Mouse (Mus musculus) left cerebral cortex, postnatal 25 days (tissue): ENCODE results near the gene Ppp1r37. TPM values are rescaled to one million over a fixed set of nuclear protein-coding genes. Genes with fewer than 3 reads are reported as not detected.
A peak's percentile ranks its signal among the peaks of the same experiment; 100 is the strongest.

Experiments used
- DNase-seq, 2 experiments: peaks; one replicate each; pipeline ENCODE4 v3.0.0; 2022; ENCODE audit warnings: low spot score in 2 of 2, mixed read lengths in 1 of 2
- intact Hi-C: fragments of 180-260 bp; cut with DNase I; formaldehyde crosslinking; loops from one replicate; pipeline ENCODE4 v1.15.1; 2025
- total RNA-seq, 2 experiments: library from RNA; stranded (reverse); gene quantifications; 2 replicates each; pipeline ENCODE4 v1.2.3; 2021

The Ppp1r37 gene
- total RNA-seq, 2 experiments from 2014 or later: 122 TPM

- peak; percentile 96 to 97 for DNase-seq
- intact Hi-C loops: loop anchor here (2.0 kb wide), 1 partner anchor 52 kb away; no protein-coding TSS in a partner anchor
Measured at GRCm38 (mm10) chr7:19508150-19508923, 54.5 kb downstream of the Ppp1r37 start, which contains the start of the genes Bloc1s3 and Trappc6a. Gene Bloc1s3, minus strand, starts transcription at chr7:19508367. Gene Trappc6a, plus strand, starts transcription at chr7:19508395.

DNA sequence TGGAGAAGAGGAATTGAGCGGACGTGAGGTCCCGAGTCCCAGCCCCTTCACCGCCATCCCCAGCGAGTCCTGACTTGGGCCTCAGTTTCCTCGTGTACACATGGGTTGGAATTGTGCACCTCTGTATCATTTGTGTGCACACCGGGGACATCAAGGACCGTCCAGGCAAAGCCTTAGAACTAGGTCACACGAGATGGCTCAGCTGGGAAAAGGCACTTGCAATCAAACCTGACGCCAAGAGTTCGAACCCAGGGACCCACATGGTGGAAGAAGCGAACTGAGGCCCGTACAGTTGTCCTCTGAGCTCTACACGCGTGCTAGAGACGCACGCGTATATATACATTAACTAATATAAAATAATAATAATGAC is 55.3 kb downstream of the Ppp1r37 start:
- no peak for DNase-seq
- intact Hi-C loops: no loop called here

GRCm38 (mm10) chr7:19506969-19507611 is 55.8 kb downstream of the Ppp1r37 start:
- DNase-seq: peak in 1 of 2 experiments; percentile 57
- intact Hi-C loops: loop anchor here (1.0 kb wide), 1 partner anchor 66 kb away; no protein-coding TSS in a partner anchor

- intact Hi-C loops: loop anchor here (1.0 kb wide), 1 partner anchor 67 kb away; no protein-coding TSS in a partner anchor
- no peak for DNase-seq
Measured at GRCm38 (mm10) chr7:19506326-19506725, 56.5 kb downstream of the Ppp1r37 start.

GRCm38 (mm10) chr7:19503481-19504068 is 59.3 kb downstream of the Ppp1r37 start:
- DNase-seq: no peak
- intact Hi-C loops: no loop called here

- intact Hi-C loops: no loop called here
- no peak for DNase-seq
Measured at GRCm38 (mm10) chr7:19501658-19502057, 61.2 kb downstream of the Ppp1r37 start.

DNA sequence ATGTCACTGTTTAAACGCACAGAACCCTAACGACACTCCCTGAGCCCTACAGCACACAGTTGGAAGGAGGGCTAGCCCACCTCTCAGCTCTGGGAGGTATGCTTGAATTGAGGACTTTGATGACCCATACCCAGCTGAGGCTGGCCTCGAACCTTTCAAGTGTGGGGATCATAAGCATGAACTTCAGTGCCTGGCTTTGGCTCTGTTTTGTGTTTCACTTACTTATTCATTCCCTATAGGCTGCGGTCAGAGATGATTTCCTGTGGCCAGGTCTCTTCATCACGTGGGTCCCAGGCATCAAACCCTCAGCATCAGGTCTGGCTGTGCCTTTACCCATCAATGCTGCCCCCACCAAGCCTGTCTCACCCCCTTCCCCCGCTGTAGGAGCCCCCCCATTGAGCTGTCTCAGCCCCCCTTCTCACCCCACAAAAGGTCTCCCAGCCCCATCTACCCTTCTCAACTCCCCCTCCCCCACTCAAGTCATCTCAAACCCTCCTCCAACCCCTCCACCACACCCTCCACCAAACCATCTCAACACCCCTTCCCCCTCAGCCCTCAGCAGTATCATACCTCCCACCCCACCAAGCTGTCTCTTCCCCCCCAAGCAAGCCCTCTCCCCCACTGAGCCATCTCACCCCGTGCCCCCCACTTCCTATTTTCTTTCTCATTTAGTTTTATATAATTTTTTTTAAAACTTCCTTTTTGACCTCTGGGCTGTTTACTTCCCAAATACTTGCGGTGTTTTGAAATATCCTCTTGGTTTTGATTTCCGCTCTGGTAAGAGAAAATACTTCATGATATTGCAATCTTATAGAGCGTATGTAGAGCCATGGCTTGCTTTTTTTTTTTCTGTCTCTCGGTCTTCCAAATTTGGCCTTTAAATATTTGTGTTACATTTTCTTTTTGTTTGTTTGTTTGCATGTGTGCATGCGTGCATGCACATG is 62.2 kb downstream of the Ppp1r37 start:
- intact Hi-C loops: no loop called here
- DNase-seq: no peak

DNA sequence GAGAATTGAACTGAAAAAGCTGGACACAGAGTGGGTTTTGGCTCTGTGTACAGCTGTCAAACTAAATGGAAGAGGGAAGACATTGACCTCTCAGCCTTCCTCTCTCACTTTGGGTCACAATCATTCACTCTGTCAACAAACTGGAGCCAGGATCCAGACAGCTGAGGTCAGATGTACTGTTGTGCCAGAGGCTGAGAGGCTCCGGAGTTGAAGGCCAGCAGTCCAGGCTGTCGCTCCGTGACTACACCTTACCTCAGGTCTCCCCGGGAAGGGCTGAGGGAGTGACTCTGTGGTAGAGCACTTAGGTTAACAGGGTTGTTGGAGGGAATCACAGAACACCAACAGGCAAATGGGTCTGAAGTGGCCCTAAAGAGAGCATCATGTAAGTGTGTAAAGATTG is 64.5 kb downstream of the Ppp1r37 start:
- no peak for DNase-seq
- intact Hi-C loops: no loop called here

GRCm38 (mm10) chr7:19496214-19496555 is 66.7 kb downstream of the Ppp1r37 start:
- no peak for DNase-seq
- intact Hi-C loops: no loop called here

- no peak for DNase-seq
- intact Hi-C loops: no loop called here
Measured at GRCm38 (mm10) chr7:19495521-19496213, 67.2 kb downstream of the Ppp1r37 start.

DNA sequence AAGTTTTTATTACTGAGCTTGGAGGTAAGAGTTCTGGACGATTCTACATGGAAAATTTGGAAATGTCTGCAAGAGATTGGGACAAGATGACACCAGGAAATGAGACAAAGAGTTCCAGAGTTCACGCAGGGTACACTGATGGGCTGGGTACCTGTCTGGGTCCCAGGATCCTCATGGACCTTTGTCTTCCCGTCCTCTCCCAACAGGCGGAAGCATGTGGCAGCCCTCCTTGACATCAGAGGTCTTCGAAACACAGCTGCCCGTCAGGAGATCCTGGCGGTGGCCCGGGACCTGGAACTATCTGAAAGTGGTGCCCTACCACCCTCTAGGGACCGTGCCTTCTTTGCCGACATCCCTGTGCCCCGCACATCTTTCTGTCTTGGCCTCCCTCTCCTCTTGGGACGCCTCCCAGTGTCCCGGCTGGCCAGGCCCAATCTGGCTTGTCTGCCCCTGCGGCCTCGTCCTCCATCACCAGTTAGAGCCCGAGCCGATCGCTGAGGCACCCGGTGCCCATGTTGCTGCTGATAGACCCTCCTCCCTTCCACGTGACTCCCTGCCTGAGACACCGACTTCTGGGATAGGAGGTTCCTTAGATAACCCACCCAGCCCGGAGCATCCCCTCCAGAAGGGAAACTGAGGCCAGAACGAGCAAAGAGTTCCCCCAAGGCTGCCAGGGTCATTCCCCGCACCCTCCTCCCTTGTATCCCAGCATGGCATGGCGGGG is 68.0 kb downstream of the Ppp1r37 start:
- intact Hi-C loops: no loop called here

GRCm38 (mm10) chr7:19491731-19492130 is 71.1 kb downstream of the Ppp1r37 start:
- DNase-seq: no peak
- intact Hi-C loops: no loop called here

More for the DNA sequence above, 68.0 kb downstream of the Ppp1r37 start:
- DNase-seq: no peak

DNA sequence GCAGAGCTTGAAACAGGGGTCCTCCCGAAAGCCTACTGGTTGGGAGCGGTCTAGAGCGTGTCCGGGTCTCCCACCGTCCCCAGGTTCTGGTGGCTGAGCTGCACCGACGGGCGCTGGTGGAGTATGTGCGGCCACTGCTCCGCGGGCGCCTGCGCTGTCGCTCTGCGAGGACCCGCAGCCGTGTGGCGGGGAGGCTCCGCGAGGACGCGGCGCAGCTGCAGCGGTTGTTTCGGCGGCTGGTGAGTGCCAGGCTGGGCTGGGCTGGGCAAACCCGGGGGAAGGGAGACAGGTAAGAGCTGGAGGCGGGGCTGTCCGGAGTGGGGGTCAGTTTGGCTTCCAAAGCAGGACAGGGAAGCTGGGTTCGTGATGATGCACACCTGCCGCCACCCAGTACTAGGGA is 73.4 kb downstream of the Ppp1r37 start:
- DNase-seq: no peak
- intact Hi-C loops: no loop called here

- no peak for DNase-seq
- intact Hi-C loops: no loop called here
Measured at GRCm38 (mm10) chr7:19486549-19486948, 76.3 kb downstream of the Ppp1r37 start.

DNA sequence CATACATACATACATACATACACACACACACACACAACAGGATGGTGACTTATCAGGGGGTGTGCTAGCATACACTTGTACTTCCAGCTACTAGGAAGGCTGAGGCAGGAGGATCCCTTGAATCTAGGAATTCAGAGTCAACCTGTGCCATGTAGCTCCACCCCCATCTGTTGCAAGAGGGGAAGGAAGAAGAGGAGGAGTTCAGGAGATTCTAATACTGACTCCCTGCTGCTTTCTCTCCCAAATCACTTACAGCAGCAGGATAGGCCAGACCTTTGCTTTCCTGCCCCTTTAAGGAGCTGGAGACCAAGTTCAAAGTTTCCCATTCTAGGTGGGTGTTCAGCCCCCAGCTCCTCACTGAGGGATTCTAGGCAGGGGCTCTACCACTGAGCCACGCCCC is 77.4 kb downstream of the Ppp1r37 start:
- DNase-seq: no peak
- intact Hi-C loops: no loop called here

DNA sequence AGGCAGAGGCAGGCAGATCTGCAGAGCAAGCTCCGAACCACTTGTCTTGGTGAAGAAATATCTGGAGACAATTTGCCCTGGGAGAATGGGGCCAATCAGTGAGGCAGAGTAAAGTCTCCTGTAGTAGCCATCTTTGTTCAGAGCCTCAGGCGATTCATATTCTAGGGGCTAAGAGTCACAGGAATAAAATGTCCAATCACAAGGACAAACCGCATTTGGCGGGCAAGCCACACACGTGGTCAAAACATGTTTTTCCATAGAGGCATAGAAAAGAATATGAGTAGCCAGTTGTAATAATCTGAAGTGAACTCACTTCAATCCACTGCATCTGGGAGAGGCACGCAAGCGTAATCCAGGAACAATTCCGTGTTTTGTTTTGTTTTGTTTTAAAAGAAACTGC is 79.6 kb downstream of the Ppp1r37 start:
- DNase-seq: no peak
- intact Hi-C loops: loop anchor here (5.0 kb wide), 1 partner anchor 76 kb away; no protein-coding TSS in a partner anchor
